Mouse (Mus musculus): ENCODE measurements around the gene Ip6k2. TPM values are rescaled to one million over a fixed set of nuclear protein-coding genes. Genes with fewer than 3 reads are reported as not detected.

Gene Ip6k2
- total and polyA plus RNA-seq, 3 experiments: 21.3 to 33.7 TPM; not detected in 1

GRCm38 (mm10) chr9:108827454-108827853 is 43.9 kb downstream of the Ip6k2 start:
- H3K36me3 ChIP-seq (ENCODE audit: control insufficient read depth in 1 of 2, insufficient read depth in 2 of 2, low read length in 2 of 2): no peaks in the 10 kb centered on the region
- no peak overlapping the region for H3K9ac ChIP-seq (ENCODE audit: control insufficient read depth, low read depth, low read length, poor library complexity, severe bottlenecking)
- no peak overlapping the region for H3K27ac ChIP-seq (ENCODE audit: control insufficient read depth, low read depth, low read length)
- H3K9me3 ChIP-seq (replicated peaks; ENCODE audit: insufficient read depth, low read length): no peaks in the 10 kb centered on the region
- no peaks in the 10 kb centered on the region for H3K4me1 ChIP-seq (ENCODE audit: control insufficient read depth in 1 of 2, insufficient read depth in 2 of 2, low read length in 2 of 2)
- no peak overlapping the region for H3K4me3 ChIP-seq (ENCODE audit: control insufficient read depth in 1 of 2, insufficient read depth in 1 of 2, low read depth in 2 of 2, low read length in 2 of 2)
- no peaks in the 10 kb centered on the region for H3K79me2 ChIP-seq (ENCODE audit: control insufficient read depth, insufficient read depth, low read length, poor library complexity)
- H3K27me3 ChIP-seq (ENCODE audit: control insufficient read depth in 1 of 2, insufficient read depth in 2 of 2, low read length in 2 of 2): no peaks in the 10 kb centered on the region
- DNase-seq (ENCODE audit: low read depth, low spot score): no peak
- no peak for TF ChIP-seq MEF2A (IDR thresholded peaks at IDR 0.05; ENCODE audit: extremely low read depth, insufficient replicate concordance, low read depth, low read length, poor library complexity, severe bottlenecking)
- TF ChIP-seq USF1 (IDR thresholded peaks at IDR 0.05; ENCODE audit: low read depth, low read length): no peak
- TF ChIP-seq GATA1 (IDR thresholded peaks at IDR 0.05; ENCODE audit: low read depth, low read length): no peak
- no peak for TF ChIP-seq POLR2AphosphoS5 (IDR thresholded peaks at IDR 0.05; ENCODE audit: borderline replicate concordance, low read depth, low read length)
- TF ChIP-seq RAD21 (IDR thresholded peaks at IDR 0.05; ENCODE audit: low read depth, low read length): no peak

- Histone ChIP-seq H3K4me1 (ENCODE audit: control insufficient read depth in 1 of 2, insufficient read depth in 2 of 2, low read length in 2 of 2) (no peaks in the 10 kb centered on the region), H3K79me2 (ENCODE audit: control insufficient read depth, insufficient read depth, low read length, poor library complexity) (no peaks in the 10 kb centered on the region), H3K9ac (ENCODE audit: control insufficient read depth, low read depth, low read length, poor library complexity, severe bottlenecking) (no peak overlapping the region), H3K9me3 (replicated peaks; ENCODE audit: insufficient read depth, low read length) (no peaks in the 10 kb centered on the region), H3K36me3 (ENCODE audit: control insufficient read depth in 1 of 2, insufficient read depth in 2 of 2, low read length in 2 of 2) (no peaks in the 10 kb centered on the region), H3K27me3 (ENCODE audit: control insufficient read depth in 1 of 2, insufficient read depth in 2 of 2, low read length in 2 of 2) (no peaks in the 10 kb centered on the region), H3K27ac (ENCODE audit: control insufficient read depth, low read depth, low read length) (no peak overlapping the region), H3K4me3 (ENCODE audit: control insufficient read depth in 1 of 2, insufficient read depth in 1 of 2, low read depth in 2 of 2, low read length in 2 of 2) (no peak overlapping the region)
- no peak for DNase-seq (ENCODE audit: low read depth, low spot score)
- TF ChIP-seq MXI1 (IDR thresholded peaks at IDR 0.05; ENCODE audit: low read depth, low read length) (no peak), MAX (IDR thresholded peaks at IDR 0.05; ENCODE audit: low read length) (no peak), MAFK (IDR thresholded peaks at IDR 0.05; ENCODE audit: borderline replicate concordance, low read depth, low read length) (no peak), MEF2A (IDR thresholded peaks at IDR 0.05; ENCODE audit: extremely low read depth, insufficient replicate concordance, low read depth, low read length, poor library complexity, severe bottlenecking) (no peak), ZC3H11A (IDR thresholded peaks at IDR 0.05; ENCODE audit: low read depth, low read length) (no peak), MAZ (IDR thresholded peaks at IDR 0.05; ENCODE audit: low read depth, low read length) (no peak), ELF1 (IDR thresholded peaks at IDR 0.05; ENCODE audit: low read depth, low read length) (no peak), BHLHE40 (IDR thresholded peaks at IDR 0.05; ENCODE audit: borderline replicate concordance, low read depth, low read length) (no peak), RCOR1 (IDR thresholded peaks at IDR 0.05; ENCODE audit: low read depth, low read length) (no peak), USF2 (IDR thresholded peaks at IDR 0.05; ENCODE audit: borderline replicate concordance in 1 of 2, insufficient read depth in 1 of 2, low read depth in 1 of 2, low read length in 2 of 2) (no peak), POLR2A (IDR thresholded peaks at IDR 0.05; ENCODE audit: control insufficient read depth in 1 of 2, insufficient read depth in 1 of 2, low read depth in 1 of 2, low read length in 2 of 2, poor library complexity in 1 of 2) (no peak), EP300 (IDR thresholded peaks at IDR 0.05; ENCODE audit: low read depth in 1 of 2, low read length in 2 of 2) (no peak), SMC3 (IDR thresholded peaks at IDR 0.05; ENCODE audit: low read depth, low read length) (no peak)
Observed at GRCm38 (mm10) chr9:108827906-108828305, 44.3 kb downstream of the Ip6k2 start.
